In the genomic region with DNA sequence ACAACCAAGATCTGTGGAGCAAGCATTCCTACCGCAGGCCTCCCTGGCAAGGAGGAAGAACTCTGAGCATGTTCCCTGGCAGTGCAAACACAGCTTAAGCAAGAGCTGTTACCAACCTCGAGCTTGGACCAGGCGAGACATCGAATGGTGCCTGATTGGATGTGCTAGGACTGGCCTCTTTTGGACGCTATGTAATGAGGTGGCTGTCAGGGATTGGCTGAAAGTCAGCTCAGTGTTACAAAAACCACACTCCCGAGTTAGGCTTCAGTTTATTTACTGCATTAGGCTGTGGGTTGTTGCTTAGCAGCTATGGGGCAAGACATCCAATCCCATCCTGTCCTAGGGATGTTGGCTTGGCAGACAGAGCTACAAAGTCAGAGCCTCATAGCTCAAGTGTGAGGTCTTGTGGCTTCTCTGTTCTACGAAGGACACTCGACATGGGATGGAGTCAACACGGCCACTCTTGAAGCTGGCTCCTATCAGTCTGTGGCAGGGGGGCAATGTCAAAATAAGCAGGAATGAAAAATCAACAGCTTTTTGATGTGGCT, we compare ENCODE assay signal across 24 mouse cellular contexts.
DNase-seq lines count a peak whose midpoint lies in the region; ATAC-seq and TF ChIP-seq lines count a peak whose summit lies in the region.
"Had no signal": no experiment of that assay in that cellular context is flagged by ENCODE, and none has a peak within 500 bp of the region (broad histone marks: within the 10 kb centered on the region; RNA-seq: fewer than 3 reads in every experiment).

No protein-coding gene starts in this region.

- no peak overlapping the region for H3K27ac ChIP-seq in lung, postnatal 0 days (ENCODE audit: low read length)
- no peak overlapping the region for H3K27ac ChIP-seq in stomach, embryonic 16.5 days (ENCODE audit: low read length)
- H3K27ac ChIP-seq: forebrain, embryonic 15.5 days; hindbrain, embryonic 14.5 days; intestine, embryonic 15.5 days; left cerebral cortex, adult 2 months; liver, embryonic 14.5 days; neural tube, embryonic 13.5 days had no signal

- no peaks in the 10 kb centered on the region for H3K9me3 ChIP-seq in lung, postnatal 0 days (ENCODE audit: low read length)
- H3K9me3 ChIP-seq in stomach, embryonic 16.5 days (replicated peaks; ENCODE audit: control insufficient read depth, low read length), result no peaks in the 10 kb centered on the region
- H3K9me3 ChIP-seq: forebrain, embryonic 15.5 days; heart, embryonic 12.5 days; intestine, embryonic 15.5 days; limb, embryonic 12.5 days; neural tube, embryonic 13.5 days had no signal

- DNase-seq in lung, postnatal 0 days (ENCODE audit: low spot score), result peak; percentile 53
- DNase-seq in lung, postnatal 36 days, result no peak
- peak; percentile 43 for DNase-seq in adipocyte (ENCODE audit: low spot score)
- DNase-seq in thymus, postnatal 25 days, result no peak
- DNase-seq in frontal cortex, postnatal 36 days (ENCODE audit: low spot score in 2 of 2), result no peak
- DNase-seq: B cell, adult 2 months; cerebellum, adult 2 months; cerebellum, postnatal 36 days; gastrocnemius, postnatal 36 days; heart, postnatal 14 days; kidney, postnatal 36 days; right cerebral cortex, adult 18-20 months; thymus, adult 2 months had no signal

- H3K27me3 ChIP-seq in lung, postnatal 0 days (replicated peaks; ENCODE audit: insufficient read depth, low read length), result no peaks in the 10 kb centered on the region
- H3K27me3 ChIP-seq in stomach, embryonic 16.5 days (ENCODE audit: control insufficient read depth, insufficient read depth, low read length), result no peaks in the 10 kb centered on the region
- H3K27me3 ChIP-seq: heart, embryonic 12.5 days; intestine, embryonic 15.5 days; limb, embryonic 12.5 days; neural tube, embryonic 13.5 days had no signal

- ATAC-seq in lung, postnatal 0 days, result peak; percentile 81
- ATAC-seq in granulocyte monocyte progenitor cell, adult 5-6 weeks (replicated peaks; ENCODE audit: poor library complexity, severe bottlenecking), result 0 out of 2 replicates have a peak, but pooled peaks have one; percentile 15
- peak; percentile 45; the same call in 1 of the 2 replicates for ATAC-seq in stomach, embryonic 16.5 days (ENCODE audit: insufficient read depth, low FRiP score)
- ATAC-seq: forebrain, embryonic 15.5 days; intestine, embryonic 15.5 days had no signal

- H3K4me3 ChIP-seq in lung, postnatal 0 days (ENCODE audit: low read depth, low read length), result no peak overlapping the region
- H3K4me3 ChIP-seq in stomach, embryonic 16.5 days (replicated peaks; ENCODE audit: low read length), result no peak overlapping the region
- H3K4me3 ChIP-seq: erythroblast, embryonic 14.5 days; forebrain, embryonic 15.5 days; heart, embryonic 12.5 days; intestine, embryonic 15.5 days; left cerebral cortex, adult 2 months; limb, embryonic 12.5 days; neural tube, embryonic 13.5 days had no signal

- H3K4me1 ChIP-seq in lung, postnatal 0 days (ENCODE audit: insufficient read depth, low read depth, low read length), result no peaks in the 10 kb centered on the region
- no peaks in the 10 kb centered on the region for H3K4me1 ChIP-seq in stomach, embryonic 16.5 days (ENCODE audit: control insufficient read depth, insufficient read depth, low read length)

- no peak for TF ChIP-seq CTCF in lung, postnatal 0 days (IDR thresholded peaks at IDR 0.05)

- WGBS in lung, postnatal 0 days, result 63% methylated on average over 9 of the region's 9 CpGs
- WGBS in stomach, embryonic 16.5 days, result 70% methylated on average over 9 of the region's 9 CpGs

- H3K9ac ChIP-seq in lung, postnatal 0 days (replicated peaks; ENCODE audit: low read depth), result no peak overlapping the region
- H3K9ac ChIP-seq in stomach, embryonic 16.5 days (ENCODE audit: low read length), result no peak overlapping the region
- H3K9ac ChIP-seq: forebrain, embryonic 15.5 days; heart, embryonic 12.5 days; hindbrain, embryonic 14.5 days; intestine, embryonic 15.5 days; limb, embryonic 12.5 days; liver, embryonic 14.5 days; neural tube, embryonic 13.5 days had no signal

- no peaks in the 10 kb centered on the region for H3K36me3 ChIP-seq in lung, postnatal 0 days (ENCODE audit: insufficient read depth, low read length)
- no peaks in the 10 kb centered on the region for H3K36me3 ChIP-seq in stomach, embryonic 16.5 days (ENCODE audit: control insufficient read depth, insufficient read depth, low read length)
- H3K36me3 ChIP-seq: forebrain, embryonic 15.5 days; heart, embryonic 12.5 days; intestine, embryonic 15.5 days; limb, embryonic 12.5 days; neural tube, embryonic 13.5 days had no signal

- no peak overlapping the region for H3K4me2 ChIP-seq in lung, postnatal 0 days (replicated peaks; ENCODE audit: low read depth, low read length)
- no peak overlapping the region for H3K4me2 ChIP-seq in stomach, embryonic 16.5 days (ENCODE audit: low read depth, low read length)
- H3K4me2 ChIP-seq: forebrain, embryonic 15.5 days; heart, embryonic 12.5 days; hindbrain, embryonic 14.5 days; intestine, embryonic 15.5 days; limb, embryonic 12.5 days; neural tube, embryonic 13.5 days had no signal

- no peak for TF ChIP-seq EP300 in lung, postnatal 0 days (IDR thresholded peaks at IDR 0.05)

Comparison
In these comparisons a context has a peak if more than half of its experiments do, and no peak if none do; other contexts are left out.
1. DNase-seq: peak in lung, postnatal 0 days (single experiment) and adipocyte (single experiment); none in lung, postnatal 36 days (single experiment), thymus, postnatal 25 days (single experiment) and frontal cortex, postnatal 36 days (0 of 2).
2. ATAC-seq: peak in every context shown above with its lines; median percentile 81 in lung, postnatal 0 days; 45 in stomach, embryonic 16.5 days; 15 in granulocyte monocyte progenitor cell, adult 5-6 weeks.